Mouse (Mus musculus): Measurements from ENCODE around the gene Rybp.

- TF ChIP-seq CTCF (IDR thresholded peaks at IDR 0.05; ENCODE audit: low read depth) (no peak), EP300 (optimal IDR thresholded peaks at IDR 0.05) (no peak)
Observed at GRCm38 (mm10) chr6:100233522-100233921, 53.8 kb downstream of the Rybp start.
